Mouse (Mus musculus) myocyte (in vitro differentiated cells): ENCODE data around the gene Dyrk3.

Experiments
- CEBPB ChIP-seq: IDR thresholded peaks from 2 replicates; pipeline ENCODE4 v1.6.1; 2011; ENCODE audit warnings: mild to moderate bottlenecking, moderate library complexity; ENCODE audit not compliant: poor library complexity, insufficient read depth, severe bottlenecking
- MAX ChIP-seq: IDR thresholded peaks from one replicate; pipeline ENCODE4 v1.6.1; 2011; ENCODE audit warnings: low read depth, mild to moderate bottlenecking, control low read depth
- MYOG ChIP-seq, 3 experiments: IDR thresholded peaks; one replicate each; pipeline ENCODE4 v1.6.1; 2011; ENCODE audit warnings: control low read depth in 2 of 3, low read depth in 2 of 3, mild to moderate bottlenecking in 2 of 3; ENCODE audit not compliant: insufficient read length in 2 of 3, control insufficient read depth in 1 of 3, insufficient read depth in 1 of 3
- POLR2A ChIP-seq: IDR thresholded peaks from one replicate; pipeline ENCODE4 v1.6.1; 2011; ENCODE audit warnings: low read depth, mild to moderate bottlenecking, control low read depth, moderate library complexity; ENCODE audit not compliant: insufficient read length
- POLR2AphosphoS2 ChIP-seq: IDR thresholded peaks from one replicate; pipeline ENCODE4 v1.6.1; 2011; ENCODE audit warnings: low read depth, control low read depth; ENCODE audit not compliant: insufficient read length
- USF1 ChIP-seq: IDR thresholded peaks from one replicate; pipeline ENCODE4 v1.6.1; 2011; ENCODE audit warnings: low read depth, mild to moderate bottlenecking, control low read depth, moderate library complexity

DNA sequence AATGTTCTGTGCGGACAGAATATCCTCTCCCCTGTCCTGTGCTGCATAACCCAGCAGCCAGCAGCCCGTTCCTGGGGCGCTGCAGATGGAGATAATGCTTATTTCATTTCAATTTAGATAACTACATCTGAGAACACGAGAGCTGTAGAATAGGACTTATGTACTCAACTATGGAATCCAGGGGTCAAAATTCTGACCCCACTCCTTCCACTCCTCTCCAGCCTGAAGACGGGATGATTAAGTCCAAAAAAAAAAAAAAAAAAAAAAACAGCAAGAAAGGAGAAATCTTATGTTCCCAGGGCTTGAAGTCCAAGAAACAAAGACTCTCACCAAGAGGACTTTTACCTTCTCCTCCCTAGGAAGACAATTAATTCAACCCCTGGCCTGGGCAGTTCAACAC, 55.0 kb downstream of the Dyrk3 start:
- TF ChIP-seq MYOG (IDR thresholded peaks at IDR 0.05; ENCODE audit: control insufficient read depth in 1 of 3, insufficient read depth in 1 of 3, insufficient read length in 2 of 3, low read depth in 2 of 3) (no peak), MAX (no peak), USF1 (no peak), POLR2A (no peak), POLR2AphosphoS2 (no peak), CEBPB (no peak)
